Mouse (Mus musculus) hindbrain, embryonic 10.5 days (tissue): ENCODE measurements around the gene Sla2. TPM values are rescaled to one million over a fixed set of nuclear protein-coding genes. Genes with fewer than 3 reads are reported as not detected.
A peak's percentile ranks its signal among the peaks of the same experiment; 100 is the strongest.
"Not testable (repeated sequence)": the region's sequence is repeated elsewhere in the genome, so short reads cannot be mapped to it uniquely, and the experiment has no call there.

Experiments used
- DNase-seq: peaks from one replicate; pipeline ENCODE4 v3.0.0-alpha.2; 2017; ENCODE audit warnings: low spot score
- H3K27ac ChIP-seq: fragments of 300-500 bp; sonication (generic); 2 replicates; pipeline ENCODE4 v1.5.1; 2016; ENCODE audit warnings: mild to moderate bottlenecking, moderate library complexity
- H3K27me3 ChIP-seq: fragments of 300-500 bp; sonication (generic); 2 replicates; pipeline ENCODE4 v1.6.1; 2016; ENCODE audit warnings: mild to moderate bottlenecking; ENCODE audit not compliant: poor library complexity, insufficient read depth, severe bottlenecking
- H3K36me3 ChIP-seq: fragments of 300-500 bp; sonication (generic); 2 replicates; pipeline ENCODE4 v1.6.1; 2016; ENCODE audit warnings: mild to moderate bottlenecking, moderate library complexity
- H3K4me1 ChIP-seq: fragments of 300-500 bp; sonication (generic); replicated peaks from 2 replicates; pipeline ENCODE4 v1.6.1; 2016; ENCODE audit warnings: mild to moderate bottlenecking
- H3K4me3 ChIP-seq: fragments of 300-500 bp; sonication (generic); 2 replicates; pipeline ENCODE4 v1.5.1; 2016; ENCODE audit warnings: mild to moderate bottlenecking, moderate library complexity
- H3K9me3 ChIP-seq: fragments of 300-500 bp; sonication (generic); 2 replicates; pipeline ENCODE4 v1.6.1; 2016; ENCODE audit warnings: mild to moderate bottlenecking, moderate library complexity
- WGBS: fragments of 180-500 bp; shearing (Covaris S2); methylation state at CpG from one replicate; pipeline ENCODE4 v1.1.7; 2016; 5-methylcytosine and 5-hydroxymethylcytosine counted together
- polyA plus RNA-seq: library from polyadenylated mRNA; unstranded; fragments of >200 nt; fragmentation: Nextera tagmentation; extraction: Ambion mirVana; gene quantifications from 2 replicates; pipeline ENCODE4 v1.2.1, GENCODE M21; 2016

The Sla2 gene
- polyA plus RNA-seq, 1 experiment from 2014 or later: 0.37 TPM

DNA sequence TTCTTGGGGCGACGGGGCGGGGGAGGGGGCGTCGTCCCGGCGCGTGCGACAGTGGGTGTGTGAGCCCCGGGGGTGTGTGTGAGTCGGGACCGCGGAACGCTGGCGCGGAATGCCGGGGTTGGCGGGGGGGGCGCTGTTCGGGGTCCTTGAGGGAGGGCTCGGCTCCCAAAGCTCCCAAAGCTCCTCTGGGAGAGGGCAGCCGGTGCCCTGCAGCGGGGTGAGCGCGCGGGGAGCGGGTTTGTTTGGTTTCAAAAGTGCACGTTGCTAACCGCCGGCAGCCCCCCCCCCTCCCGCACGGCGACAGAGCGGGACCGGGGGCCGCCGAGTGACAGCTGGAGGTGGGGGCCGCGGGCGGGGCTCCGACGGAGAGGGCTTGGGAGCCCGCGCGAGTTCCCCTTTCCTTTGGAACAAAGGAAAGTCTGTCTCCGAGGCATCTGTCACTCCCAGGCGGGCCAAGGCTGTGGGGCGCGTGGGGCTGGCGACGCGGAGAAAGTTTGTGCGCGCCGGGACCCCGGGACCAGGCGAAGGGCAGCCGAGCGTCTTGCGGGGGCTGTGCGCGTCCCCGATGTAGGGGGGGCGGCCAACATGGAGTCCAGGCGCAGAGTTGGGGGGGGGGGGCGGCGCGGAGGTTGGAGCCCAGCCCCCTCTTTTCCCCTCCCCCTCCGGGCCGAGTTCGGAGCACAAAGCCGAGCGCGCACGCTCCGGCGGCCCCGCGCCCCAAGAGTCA is 46.5 kb downstream of the Sla2 start:
- Histone ChIP-seq H3K4me1 (peaks cover 62% of the 10 kb centered on the region), H3K4me3 (peak overlapping the region; percentile 96), H3K9me3 (no peaks in the 10 kb centered on the region), H3K27me3 (no peaks in the 10 kb centered on the region), H3K27ac (peak overlapping the region; percentile 98), H3K36me3 (peaks cover 43% of the 10 kb centered on the region)
- DNase-seq: peak; percentile 78
- WGBS: under 1% methylated on average over 78 of the region's 79 CpGs

DNA sequence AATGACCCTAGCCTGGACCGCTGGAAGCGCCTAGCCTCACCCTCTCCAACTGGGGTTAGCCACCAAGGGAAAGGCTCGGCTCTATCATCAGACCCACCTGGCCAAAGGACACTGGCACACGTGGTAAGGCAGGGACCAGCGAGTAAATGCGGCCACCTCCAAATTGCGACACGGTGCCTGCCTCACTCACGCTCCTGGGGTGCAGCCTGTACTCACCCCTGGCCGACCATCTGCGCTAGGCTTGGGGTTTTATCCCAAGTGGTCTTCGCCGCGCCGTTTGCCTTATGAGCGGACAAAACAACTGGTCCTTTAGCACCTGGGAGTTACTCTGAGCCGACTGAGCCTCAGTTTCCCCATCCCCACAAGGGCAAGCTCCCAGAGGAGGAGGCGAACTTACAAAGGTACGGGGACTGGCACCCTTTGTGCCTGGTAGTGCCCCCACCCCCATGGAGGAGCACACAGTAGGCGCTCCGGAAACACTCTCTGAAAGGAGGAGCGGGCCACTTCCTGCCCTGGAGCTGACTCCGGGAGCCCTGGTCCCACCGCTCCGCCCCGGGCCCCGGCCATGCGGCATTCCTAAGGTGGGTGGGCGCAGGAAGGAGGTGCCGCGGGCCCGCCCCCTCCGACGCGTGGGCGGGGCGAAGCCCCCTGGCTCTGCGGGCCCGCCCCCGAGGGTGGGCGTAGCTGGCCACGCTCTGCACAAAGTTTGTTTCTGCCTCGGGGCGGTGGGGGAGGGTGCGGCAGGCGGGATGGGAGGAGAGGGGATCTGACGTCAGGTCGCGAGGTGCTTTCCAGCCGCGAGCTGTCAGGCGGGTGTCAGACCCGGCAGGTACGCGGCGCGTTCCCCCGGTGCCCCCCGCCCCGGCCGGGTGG is 47.4 kb downstream of the Sla2 start, which contains the start of gene Tgif2:
Gene Tgif2 (plus strand): TSS at position 689 of the 873 bp plus-strand sequence.
- DNase-seq: peak; percentile 96
- Histone ChIP-seq H3K9me3 (no peaks in the 10 kb centered on the region), H3K4me3 (peak within 1 kb of the TSS; percentile 96), H3K27ac (peak within 1 kb of the TSS; percentile 98), H3K4me1 (peaks cover 52% of the 10 kb centered on the region), H3K27me3 (no peaks in the 10 kb centered on the region), H3K36me3 (peaks cover 43% of the 10 kb centered on the region)
- 1% methylated on average over 61 of the region's 61 CpGs for WGBS

DNA sequence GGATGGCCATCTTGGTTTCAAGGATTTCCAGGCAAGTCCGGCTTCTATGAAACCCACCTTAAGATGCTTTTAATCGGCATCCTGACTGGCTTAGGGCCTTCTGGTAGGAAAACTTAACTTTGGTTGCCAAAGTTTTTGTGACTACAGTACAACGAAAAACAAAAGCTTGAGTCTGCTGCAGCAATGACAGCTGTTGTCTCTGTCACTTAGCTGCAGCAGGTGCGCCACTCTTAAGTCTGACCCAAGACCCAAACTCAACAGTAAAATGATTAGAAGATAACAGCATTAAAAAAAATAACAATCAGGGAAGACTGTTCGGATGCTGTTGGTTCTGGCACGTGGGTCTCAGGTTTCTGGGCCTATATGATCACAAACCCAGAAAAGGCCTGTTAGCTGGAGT is 48.2 kb downstream of the Sla2 start:
- 66% methylated on average over 6 of the region's 6 CpGs for WGBS
- H3K27me3 ChIP-seq: no peaks in the 10 kb centered on the region
- H3K4me1 ChIP-seq: peaks cover 45% of the 10 kb centered on the region
- DNase-seq: no peak
- H3K36me3 ChIP-seq: peaks cover 44% of the 10 kb centered on the region
- H3K27ac ChIP-seq: peak overlapping the region; percentile 98
- peak overlapping the region; percentile 96 for H3K4me3 ChIP-seq
- H3K9me3 ChIP-seq: no peaks in the 10 kb centered on the region

DNA sequence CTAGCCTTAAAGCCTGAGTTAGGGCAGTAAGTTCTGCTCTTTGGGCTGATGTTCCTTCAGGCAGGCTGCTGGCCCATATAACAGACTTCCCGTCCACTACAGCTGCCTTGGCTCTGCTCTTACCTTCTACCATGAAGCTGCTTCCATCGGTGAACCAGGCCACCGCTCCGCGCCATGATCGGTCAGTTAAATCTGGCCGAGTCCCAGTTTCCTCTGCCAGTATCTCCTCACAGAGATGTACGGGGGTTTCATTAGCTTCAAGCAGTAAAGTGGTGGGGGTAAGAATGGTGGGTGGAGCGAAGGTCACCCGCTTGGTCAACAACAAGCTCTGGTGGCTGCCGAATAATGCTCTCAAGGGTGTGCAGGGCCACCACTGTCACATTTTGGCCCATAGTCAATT is 52.7 kb downstream of the Sla2 start:
- no peak for DNase-seq
- H3K27me3 ChIP-seq: no peaks in the 10 kb centered on the region
- peaks cover 32% of the 10 kb centered on the region for H3K9me3 ChIP-seq
- no peak overlapping the region for H3K4me3 ChIP-seq
- WGBS: 98% methylated on average over 11 of the region's 11 CpGs
- peaks cover 12% of the 10 kb centered on the region for H3K4me1 ChIP-seq
- no peak overlapping the region for H3K27ac ChIP-seq
- H3K36me3 ChIP-seq: peaks cover 85% of the 10 kb centered on the region

DNA sequence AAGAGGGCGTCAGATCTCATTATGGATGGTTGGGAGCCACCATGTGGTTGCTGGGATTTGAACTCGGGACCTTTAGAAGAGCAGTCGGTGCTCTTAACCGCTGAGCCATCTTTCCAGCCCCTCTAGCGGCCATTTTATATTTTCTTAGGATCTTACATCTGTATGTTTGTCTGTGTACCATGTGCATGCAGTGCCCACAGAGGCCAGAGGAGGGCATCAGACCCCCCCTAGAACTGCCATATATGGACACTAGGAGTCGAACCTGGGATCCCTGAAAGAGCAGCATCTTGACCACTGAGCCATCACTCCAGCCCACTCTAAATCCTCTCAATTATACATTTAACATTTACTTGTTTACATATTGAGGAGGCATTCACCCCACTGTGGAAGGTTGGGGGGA is 61.9 kb downstream of the Sla2 start:
- peaks cover 16% of the 10 kb centered on the region for H3K36me3 ChIP-seq
- H3K9me3 ChIP-seq, H3K27me3 ChIP-seq, H3K4me3 ChIP-seq, H3K27ac ChIP-seq, DNase-seq, H3K4me1 ChIP-seq: not testable (repeated sequence)
- 86% methylated on average over 6 of the region's 6 CpGs for WGBS

Other genes with a start within 250 kb of the Sla2 start
- 86.1 and 126 TPM in 2 replicates for gene Myl9, start 111.8 kb downstream of the Sla2 start, polyA plus RNA-seq
- gene Tgif2, start 47.2 kb downstream of the Sla2 start, polyA plus RNA-seq: 88.4 and 90.3 TPM in 2 replicates
- gene 4930518I15Rik, start 29.2 kb downstream of the Sla2 start, polyA plus RNA-seq: 8.1 and 9.4 TPM in 2 replicates
- 184 and 188 TPM in 2 replicates for gene Rab5if, start 24.1 kb downstream of the Sla2 start, polyA plus RNA-seq
- 44.8 and 49.3 TPM in 2 replicates for gene Ndrg3, start 104.9 kb upstream of the Sla2 start, polyA plus RNA-seq
- 44.1 and 51.2 TPM in 2 replicates for gene Dsn1, start 120.0 kb upstream of the Sla2 start, polyA plus RNA-seq
- 3.7 and 4.0 TPM in 2 replicates for gene Soga1, start 192.1 kb upstream of the Sla2 start, polyA plus RNA-seq
- gene Tldc2, start 199.9 kb upstream of the Sla2 start, polyA plus RNA-seq: not detected in 2 replicates
- 18.8 and 22.9 TPM in 2 replicates for gene Samhd1, start 248.1 kb upstream of the Sla2 start, polyA plus RNA-seq